Mouse (Mus musculus): Measurements from ENCODE around the gene Riox2.

- TF ChIP-seq CTCF (IDR thresholded peaks at IDR 0.05; ENCODE audit: low read depth), result no peak
- TF ChIP-seq EP300 (optimal IDR thresholded peaks at IDR 0.05), result no peak
Observed at GRCm38 (mm10) chr16:59515169-59515568, 43.6 kb downstream of the Riox2 start.
